Mouse (Mus musculus) testis, postnatal 10 days (tissue): ENCODE data around the gene Pde6g.
A peak's percentile ranks its signal among the peaks of the same experiment; 100 is the strongest.

Experiments
- DNase-seq: peaks from one replicate; pipeline ENCODE4 v3.0.0; 2021; ENCODE audit warnings: low spot score

Pde6g gene

GRCm38 (mm10) chr11:120467051-120467735 lies 13.9 kb upstream of the Pde6g start, which contains the start of gene Arl16:
Gene Arl16, minus strand, starts transcription at chr11:120467607.
- peak; percentile 94 for DNase-seq

- no peak for DNase-seq
Measured at GRCm38 (mm10) chr11:120465521-120465920, 12.2 kb upstream of the Pde6g start.

GRCm38 (mm10) chr11:120464365-120464764 lies 11.1 kb upstream of the Pde6g start:
- no peak for DNase-seq

GRCm38 (mm10) chr11:120463536-120463935 lies 10.2 kb upstream of the Pde6g start:
- DNase-seq: no peak

GRCm38 (mm10) chr11:120458847-120459597 lies 5.7 kb upstream of the Pde6g start:
- DNase-seq: no peak

- peak; percentile 78 for DNase-seq
Measured at GRCm38 (mm10) chr11:120457772-120458751, 4.8 kb upstream of the Pde6g start, which contains the start of the genes Oxld1 and Ccdc137. Gene Oxld1, minus strand, starts transcription at chr11:120458068. Gene Ccdc137, plus strand, starts transcription at chr11:120458115.

- DNase-seq: no peak
Measured at GRCm38 (mm10) chr11:120457370-120457769, 4.1 kb upstream of the Pde6g start.

GRCm38 (mm10) chr11:120455413-120455812 lies 2.1 kb upstream of the Pde6g start:
- DNase-seq: no peak

GRCm38 (mm10) chr11:120454965-120455364 lies 1.7 kb upstream of the Pde6g start:
- DNase-seq: no peak

GRCm38 (mm10) chr11:120452246-120452645 lies 1.1 kb downstream of the Pde6g start:
- no peak for DNase-seq

GRCm38 (mm10) chr11:120447179-120447578 lies 6.1 kb downstream of the Pde6g start:
- no peak for DNase-seq

GRCm38 (mm10) chr11:120445475-120445874 lies 7.8 kb downstream of the Pde6g start:
- no peak for DNase-seq

- DNase-seq: no peak
Measured at GRCm38 (mm10) chr11:120444106-120444505, 9.2 kb downstream of the Pde6g start.

GRCm38 (mm10) chr11:120442765-120443280 lies 10.5 kb downstream of the Pde6g start:
- no peak for DNase-seq

GRCm38 (mm10) chr11:120442344-120442743 lies 11.0 kb downstream of the Pde6g start, which contains the start of gene Tspan10:
Gene Tspan10, plus strand, starts transcription at chr11:120442644.
- DNase-seq: no peak

- no peak for DNase-seq
Measured at GRCm38 (mm10) chr11:120437857-120438385, 15.4 kb downstream of the Pde6g start.

GRCm38 (mm10) chr11:120437152-120437856 lies 16.0 kb downstream of the Pde6g start, which contains the start of gene Nploc4:
Gene Nploc4, minus strand, starts transcription at chr11:120437708.
- peak; percentile 93 for DNase-seq

GRCm38 (mm10) chr11:120426727-120427126 lies 26.6 kb downstream of the Pde6g start:
- no peak for DNase-seq

GRCm38 (mm10) chr11:120423569-120424295 lies 29.6 kb downstream of the Pde6g start:
- DNase-seq: peak; percentile 84
